Comparison of ENCODE assay signal across 9 mouse cellular contexts in the genomic region with DNA sequence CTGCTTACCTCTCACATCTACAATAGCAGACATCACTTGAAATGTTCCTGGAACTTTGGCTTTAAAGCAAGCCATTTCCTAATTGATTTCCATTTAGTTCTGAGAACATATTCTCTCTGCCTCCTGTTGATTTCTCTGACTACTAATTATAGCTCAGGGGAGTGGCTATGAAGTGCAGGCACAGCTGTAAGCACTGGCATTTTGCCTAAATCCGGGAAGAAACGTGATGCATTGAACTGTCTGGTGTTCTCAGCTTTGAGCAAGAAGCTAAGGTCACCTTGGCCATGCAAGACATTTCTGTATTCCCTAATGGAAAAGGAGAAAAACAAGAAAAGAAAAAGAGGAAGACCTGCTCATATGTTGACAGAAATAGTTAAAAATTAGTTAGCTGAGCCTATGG. TPM values are rescaled to one million over a fixed set of nuclear protein-coding genes. Genes with fewer than 3 reads are reported as not detected.
DNase-seq lines count a peak whose midpoint lies in the region; ATAC-seq lines count a peak whose summit lies in the region.
"Had no signal": no experiment of that assay in that cellular context is flagged by ENCODE, and none has a peak within 500 bp of the region (broad histone marks: within the 10 kb centered on the region; RNA-seq: fewer than 3 reads in every experiment).

No protein-coding gene starts in this region.

- no peaks in the 10 kb centered on the region for H3K27me3 ChIP-seq in forebrain, embryonic 13.5 days
- H3K27me3 ChIP-seq in forebrain, embryonic 11.5 days (ENCODE audit: control insufficient read depth, insufficient read depth, low read length): no peaks in the 10 kb centered on the region
- H3K27me3 ChIP-seq in intestine, embryonic 15.5 days (replicated peaks): no peaks in the 10 kb centered on the region
- H3K27me3 ChIP-seq: embryonic facial prominence, embryonic 12.5 days had no signal

- peak; percentile 65; the same call in 1 of the 2 replicates for ATAC-seq in forebrain, embryonic 13.5 days
- ATAC-seq in forebrain, embryonic 11.5 days (replicated peaks; ENCODE audit: low FRiP score): no peak
- ATAC-seq in intestine, embryonic 15.5 days: peak; percentile 86

- no peak for DNase-seq in forebrain, embryonic 11.5 days (ENCODE audit: low spot score)
- DNase-seq in ovary, adult 18-20 months (ENCODE audit: low spot score): peak; percentile 42
- DNase-seq in ovary, postnatal 36 days (ENCODE audit: low spot score): no peak
- peak; percentile 70 for DNase-seq in skeletal muscle tissue, adult 2 months (ENCODE audit: low read depth, low spot score)
- DNase-seq in right cerebral cortex, postnatal 36 days (ENCODE audit: low spot score in 2 of 2): no peak
- DNase-seq in urinary bladder, postnatal 10 days (ENCODE audit: low spot score): no peak

- H3K9me3 ChIP-seq in forebrain, embryonic 13.5 days (replicated peaks): no peaks in the 10 kb centered on the region
- no peaks in the 10 kb centered on the region for H3K9me3 ChIP-seq in forebrain, embryonic 11.5 days (ENCODE audit: control insufficient read depth, low read length)
- no peaks in the 10 kb centered on the region for H3K9me3 ChIP-seq in intestine, embryonic 15.5 days
- H3K9me3 ChIP-seq: embryonic facial prominence, embryonic 12.5 days had no signal

- WGBS in forebrain, embryonic 13.5 days: 11% methylated on average over 2 of the region's 2 CpGs
- 38% methylated on average over 2 of the region's 2 CpGs for WGBS in forebrain, embryonic 11.5 days
- WGBS in intestine, embryonic 15.5 days: 9% methylated on average over 2 of the region's 2 CpGs

- no peak overlapping the region for H3K9ac ChIP-seq in forebrain, embryonic 13.5 days
- no peak overlapping the region for H3K9ac ChIP-seq in forebrain, embryonic 11.5 days (ENCODE audit: low read length)
- H3K9ac ChIP-seq in intestine, embryonic 15.5 days: no peak overlapping the region
- H3K9ac ChIP-seq: embryonic facial prominence, embryonic 12.5 days had no signal

- H3K36me3 ChIP-seq in forebrain, embryonic 13.5 days (ENCODE audit: poor library complexity, severe bottlenecking): 0 out of 2 replicates have a peak, but pooled peaks cover 5% of the 10 kb centered on the region
- H3K36me3 ChIP-seq in forebrain, embryonic 11.5 days (ENCODE audit: control insufficient read depth, insufficient read depth, low read length): no peaks in the 10 kb centered on the region
- no peaks in the 10 kb centered on the region for H3K36me3 ChIP-seq in intestine, embryonic 15.5 days
- H3K36me3 ChIP-seq: embryonic facial prominence, embryonic 12.5 days had no signal

- no peak overlapping the region for H3K4me3 ChIP-seq in forebrain, embryonic 13.5 days
- no peak overlapping the region for H3K4me3 ChIP-seq in forebrain, embryonic 11.5 days (ENCODE audit: low read depth, low read length)
- H3K4me3 ChIP-seq in intestine, embryonic 15.5 days (replicated peaks): no peak overlapping the region
- H3K4me3 ChIP-seq: embryonic facial prominence, embryonic 12.5 days had no signal

- peaks cover 15% of the 10 kb centered on the region for H3K4me1 ChIP-seq in forebrain, embryonic 13.5 days
- H3K4me1 ChIP-seq in forebrain, embryonic 11.5 days (replicated peaks; ENCODE audit: control insufficient read depth, insufficient read depth, low read length): no peaks in the 10 kb centered on the region
- H3K4me1 ChIP-seq in intestine, embryonic 15.5 days (replicated peaks): peaks cover 16% of the 10 kb centered on the region; the same call in 1 of the 2 replicates

- H3K27ac ChIP-seq in forebrain, embryonic 13.5 days: no peak overlapping the region
- H3K27ac ChIP-seq in forebrain, embryonic 11.5 days (ENCODE audit: low read depth, low read length): no peak overlapping the region
- 0 out of 2 replicates have a peak overlapping the region, but pooled peaks have one; percentile 49 for H3K27ac ChIP-seq in intestine, embryonic 15.5 days

- H3K4me2 ChIP-seq in forebrain, embryonic 13.5 days: no peak overlapping the region
- H3K4me2 ChIP-seq in forebrain, embryonic 11.5 days (ENCODE audit: low read depth, low read length, severe bottlenecking): no peak overlapping the region
- H3K4me2 ChIP-seq in intestine, embryonic 15.5 days (replicated peaks): no peak overlapping the region
- H3K4me2 ChIP-seq: embryonic facial prominence, embryonic 12.5 days had no signal

RNA-seq across cellular contexts. Expression of gene Nedd4, which starts 33.6 kb away (rescaled TPM):
- polyA plus RNA-seq in forebrain, embryonic 13.5 days (2015; fragmentation: Nextera tagmentation; extraction: Ambion mirVana): 552 and 600 TPM in 2 replicates
- polyA plus RNA-seq in forebrain, embryonic 11.5 days (2014; fragmentation: Nextera tagmentation; extraction: Ambion mirVana): 781 and 793 TPM in 2 replicates
- polyA plus RNA-seq in intestine, embryonic 15.5 days (2015; fragmentation: Nextera tagmentation; extraction: Ambion mirVana): 462 and 512 TPM in 2 replicates

Comparison
In these comparisons a context has a peak if more than half of its experiments do, and no peak if none do; other contexts are left out.
1. DNase-seq: peak in ovary, adult 18-20 months (single experiment) and skeletal muscle tissue, adult 2 months (single experiment); none in forebrain, embryonic 11.5 days (single experiment), ovary, postnatal 36 days (single experiment), right cerebral cortex, postnatal 36 days (0 of 2) and urinary bladder, postnatal 10 days (single experiment).